Mouse (Mus musculus): ENCODE data around the gene A630023A22Rik.

A630023A22Rik gene

DNA sequence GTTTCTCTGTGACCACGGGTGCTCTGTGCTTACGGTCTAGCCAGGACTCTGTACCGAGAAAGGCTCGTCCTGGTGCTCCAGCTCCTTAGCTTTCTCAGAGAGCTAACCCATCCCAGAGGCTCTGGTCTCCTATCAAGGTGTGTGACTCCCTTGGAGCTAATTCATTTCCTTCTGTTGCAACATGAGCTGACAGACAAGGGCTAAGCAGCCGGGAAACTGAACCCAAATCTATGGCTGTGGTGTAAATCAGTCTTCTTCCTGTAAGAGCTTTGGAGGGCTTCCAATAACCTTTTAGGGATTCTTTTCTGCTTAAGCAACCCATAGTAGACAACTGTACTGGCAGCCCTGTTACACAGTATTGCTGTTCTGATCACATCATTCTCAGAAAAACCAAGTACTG, at the start of gene A630023A22Rik:
Gene A630023A22Rik (minus strand): TSS at position 154 of the 400 bp plus-strand sequence.
- DNase-seq (ENCODE audit: low spot score) = peak; percentile 29

DNA sequence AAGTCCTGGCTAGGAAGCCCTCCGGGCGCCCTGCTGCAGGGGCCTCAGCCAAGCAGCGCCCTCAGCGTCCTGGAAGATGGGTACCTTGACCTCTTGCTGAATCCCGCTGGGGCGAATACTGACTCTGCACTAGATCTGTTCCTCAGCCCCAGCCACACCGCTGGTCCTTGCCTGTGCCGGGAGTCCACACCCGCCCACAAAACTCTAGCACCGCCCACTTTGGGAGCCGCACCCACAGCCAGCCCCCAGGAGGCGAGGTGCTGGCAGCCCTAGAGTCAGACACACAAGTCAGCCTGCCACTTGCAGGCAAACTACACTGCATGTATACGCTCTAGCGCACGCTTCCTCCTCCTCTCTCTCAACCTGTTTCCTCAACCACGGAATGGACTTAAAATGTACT, 49.8 kb upstream of the A630023A22Rik start, which contains the start of gene Npy4r:
Gene Npy4r (minus strand): TSS at position 148 of the 400 bp plus-strand sequence.
- DNase-seq (ENCODE audit: low spot score) = peak; percentile 73

DNA sequence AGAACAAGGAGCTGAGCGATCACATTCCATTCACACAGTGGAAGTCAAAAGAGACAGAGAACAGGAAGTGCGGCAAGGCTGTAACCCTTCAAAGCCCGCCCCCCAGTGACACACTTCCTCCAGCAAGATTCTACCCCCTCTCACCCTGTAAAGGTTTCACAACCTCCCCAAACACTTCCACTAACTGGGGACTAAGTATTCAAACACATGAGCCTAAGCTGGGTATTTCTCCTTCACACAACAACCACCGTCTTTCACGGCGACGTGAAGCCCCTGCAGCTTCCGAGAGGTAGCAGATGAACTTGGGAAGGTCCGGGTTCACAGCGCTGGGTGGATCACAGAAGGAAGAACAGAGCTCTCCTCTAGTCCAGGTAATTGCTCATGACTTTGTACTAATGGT, 40.4 kb upstream of the A630023A22Rik start:
- no peak for DNase-seq (ENCODE audit: low spot score)

DNA sequence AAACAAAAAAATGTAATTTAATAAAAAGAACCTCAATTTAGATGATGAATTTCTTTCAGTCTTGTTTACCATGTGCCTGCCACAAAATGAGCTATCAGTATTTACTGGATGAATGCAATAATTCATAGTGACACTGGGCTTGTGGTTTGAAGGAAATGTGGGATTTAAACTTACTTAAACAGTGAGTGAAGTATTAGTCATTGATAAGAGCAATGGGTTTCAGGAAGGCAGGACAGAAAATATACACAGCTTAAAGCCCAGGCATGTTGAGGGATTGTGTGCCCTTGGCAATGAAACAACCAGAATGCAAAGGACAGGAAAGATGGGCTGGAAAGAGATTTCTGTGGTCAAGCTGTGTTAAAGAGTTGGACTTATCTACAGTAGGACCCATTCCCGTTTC, 39.8 kb upstream of the A630023A22Rik start:
- no peak for DNase-seq (ENCODE audit: low spot score)

DNA sequence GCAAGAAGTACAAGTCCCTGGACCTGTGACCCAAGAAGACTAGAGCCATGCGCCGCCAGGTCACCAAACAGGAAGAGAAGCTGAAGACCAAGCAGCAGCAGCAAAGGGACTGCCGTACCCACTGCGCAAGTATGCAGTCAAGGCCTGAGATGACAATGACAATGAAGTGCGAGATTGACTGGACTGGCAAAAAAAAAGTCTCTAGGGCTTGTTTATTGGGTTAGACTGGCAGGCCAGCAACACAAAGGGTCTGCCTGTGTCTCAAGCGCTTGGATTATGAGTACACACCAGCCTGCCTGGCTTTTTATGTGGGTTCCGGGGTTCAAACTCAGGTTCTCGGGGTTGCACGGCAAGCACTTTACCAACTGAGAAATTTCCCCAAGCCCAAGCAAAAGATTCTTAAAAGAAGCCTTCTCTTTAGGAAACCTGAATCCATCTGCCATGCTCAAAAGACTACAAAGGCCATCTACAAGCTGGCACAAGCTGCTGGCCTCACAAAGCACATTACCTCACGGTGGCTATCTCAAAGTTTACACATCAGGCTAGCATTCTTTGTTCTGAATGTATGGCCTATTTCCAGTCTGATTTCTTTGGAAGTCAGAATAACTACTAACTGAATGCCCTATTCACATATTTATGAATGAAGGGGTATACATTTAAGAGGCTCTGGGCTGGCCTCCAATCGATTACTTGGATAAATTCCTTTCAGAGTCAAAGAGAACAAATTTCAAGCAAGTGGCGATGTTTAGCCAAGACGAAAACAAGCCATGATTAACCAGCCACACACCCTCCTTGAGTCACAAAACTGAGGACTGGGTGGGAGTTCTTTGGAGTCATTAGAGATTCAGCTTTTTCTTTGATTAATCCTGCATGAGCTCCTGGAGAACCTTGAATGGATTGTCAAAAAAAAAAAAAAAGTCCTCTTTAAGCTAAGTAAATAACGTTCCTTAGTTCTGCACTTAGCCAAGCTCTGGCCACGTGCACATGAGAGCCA, 37.4 kb upstream of the A630023A22Rik start:
- peak; percentile 22 for DNase-seq (ENCODE audit: low spot score)

DNA sequence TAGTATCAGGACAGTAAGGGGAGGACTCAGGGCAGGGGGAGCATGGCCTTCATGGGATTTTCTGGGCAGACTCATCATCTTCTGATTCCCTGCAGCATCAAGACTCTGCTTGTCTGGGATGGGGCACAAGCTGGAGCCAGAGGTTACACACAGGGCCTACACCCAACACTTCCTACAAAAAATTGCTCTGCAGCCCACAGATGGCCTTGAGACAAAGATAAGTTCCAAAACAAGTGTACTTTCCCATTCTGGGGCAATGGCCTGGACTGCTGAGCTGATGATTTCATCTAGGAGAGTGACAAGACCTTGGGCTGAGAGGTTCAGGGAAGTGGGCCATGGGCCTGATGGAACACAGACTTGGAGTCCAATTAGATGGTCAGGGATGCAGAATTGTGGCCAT, 32.8 kb upstream of the A630023A22Rik start:
- DNase-seq (ENCODE audit: low spot score) = peak; percentile 17

DNA sequence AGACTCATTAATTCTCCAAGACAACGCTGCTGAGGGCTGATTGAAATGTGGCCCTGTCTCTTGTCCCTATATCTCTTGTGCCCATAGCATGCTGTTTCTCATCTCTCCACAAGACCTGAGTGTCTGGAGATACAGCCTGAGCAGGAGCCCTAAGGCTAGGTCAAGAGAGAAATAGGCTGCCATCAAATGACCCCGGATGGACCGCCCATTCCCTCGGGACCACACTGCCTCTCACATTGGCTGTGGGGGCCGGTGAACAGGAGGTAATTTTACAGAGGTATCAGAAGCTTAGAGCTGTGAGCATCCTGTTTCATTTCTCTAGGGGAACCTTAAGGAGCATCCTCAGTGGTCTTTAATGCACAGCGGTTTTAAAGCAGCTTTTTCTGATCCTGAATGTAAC, 28.7 kb upstream of the A630023A22Rik start:
- DNase-seq (ENCODE audit: low spot score) = peak; percentile 19

DNA sequence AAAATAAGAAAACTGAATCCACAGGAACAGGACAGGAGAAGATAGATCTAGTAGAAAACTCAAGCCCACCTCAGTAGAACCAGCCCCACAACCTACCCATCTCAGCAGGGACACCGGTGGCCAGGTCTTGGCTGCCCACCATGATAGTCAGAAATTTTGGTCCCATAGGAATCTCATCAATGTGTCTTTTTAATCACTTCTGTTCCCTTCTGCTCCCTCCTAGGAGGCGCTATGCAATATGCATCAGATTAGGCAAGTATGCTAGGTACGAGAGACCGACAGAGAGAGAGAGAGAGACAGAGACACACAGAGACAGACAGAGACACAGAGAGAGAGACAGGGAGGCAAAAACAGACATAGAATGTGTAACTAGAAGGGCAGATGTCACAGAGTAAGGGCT, 19.1 kb upstream of the A630023A22Rik start:
- peak; percentile 13 for DNase-seq (ENCODE audit: low spot score)

DNA sequence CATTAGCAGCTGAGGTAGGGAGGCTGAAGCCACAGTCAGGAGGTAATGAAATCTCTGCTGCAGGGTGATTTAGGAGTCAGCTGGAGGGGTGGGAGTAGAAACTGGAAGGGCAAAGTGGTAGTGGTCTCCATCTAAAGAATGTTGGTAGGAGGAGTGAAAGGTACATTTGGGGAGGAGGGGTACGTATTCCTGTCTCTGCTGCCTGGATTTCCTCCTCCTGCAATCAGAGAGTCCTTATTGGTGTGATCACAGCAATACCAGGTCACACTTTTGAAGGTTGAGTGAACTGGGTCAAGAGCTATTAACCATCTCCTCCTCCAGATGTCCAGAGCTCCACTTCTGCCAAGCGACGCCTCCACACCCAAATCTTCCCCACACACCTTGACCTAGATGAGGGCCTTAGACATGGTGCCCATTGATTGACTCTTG, 18.4 kb upstream of the A630023A22Rik start:
- peak; percentile 31 for DNase-seq (ENCODE audit: low spot score)

DNA sequence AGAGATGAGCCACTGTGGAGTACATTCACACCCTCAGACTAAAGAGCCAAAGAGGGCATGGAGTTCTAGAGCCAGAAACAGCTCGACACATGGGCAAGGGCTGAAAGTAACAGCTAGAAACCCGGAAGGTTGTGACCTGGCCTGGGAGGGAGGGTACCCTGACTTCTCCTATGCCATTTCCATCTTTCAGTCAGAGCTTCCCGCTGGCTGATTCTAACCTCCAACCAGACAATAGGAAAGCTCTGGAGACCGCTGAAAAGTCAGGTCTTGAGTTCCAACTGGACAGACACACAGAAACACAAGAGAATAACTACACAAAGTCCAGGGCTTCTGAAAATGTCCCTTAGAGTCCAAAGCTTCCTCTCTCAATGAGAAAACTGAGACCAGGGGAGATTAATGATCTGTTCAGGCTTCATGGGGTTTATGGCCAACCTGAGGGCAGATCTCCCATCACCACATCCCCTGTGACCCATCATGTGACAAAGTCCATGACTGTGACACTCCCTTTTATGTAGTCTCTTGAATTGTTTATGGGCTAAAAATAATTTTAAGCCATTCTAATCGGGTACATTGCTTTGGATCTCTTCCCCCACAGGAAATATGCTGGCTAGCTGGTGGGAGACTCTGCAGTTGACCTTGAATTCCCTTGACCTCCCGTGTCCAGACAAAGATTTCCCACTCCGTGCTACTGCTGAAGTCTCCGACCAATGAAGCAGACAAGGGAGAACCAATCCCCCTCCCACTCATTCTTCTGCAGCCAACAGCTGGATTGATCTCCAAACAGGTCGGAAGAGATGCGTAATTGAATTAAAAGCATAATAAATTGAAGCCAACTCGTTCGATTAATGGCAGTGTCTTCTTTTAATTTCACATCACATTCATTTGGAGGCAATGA, 17.7 kb upstream of the A630023A22Rik start:
- peak; percentile 31 for DNase-seq (ENCODE audit: low spot score)

DNA sequence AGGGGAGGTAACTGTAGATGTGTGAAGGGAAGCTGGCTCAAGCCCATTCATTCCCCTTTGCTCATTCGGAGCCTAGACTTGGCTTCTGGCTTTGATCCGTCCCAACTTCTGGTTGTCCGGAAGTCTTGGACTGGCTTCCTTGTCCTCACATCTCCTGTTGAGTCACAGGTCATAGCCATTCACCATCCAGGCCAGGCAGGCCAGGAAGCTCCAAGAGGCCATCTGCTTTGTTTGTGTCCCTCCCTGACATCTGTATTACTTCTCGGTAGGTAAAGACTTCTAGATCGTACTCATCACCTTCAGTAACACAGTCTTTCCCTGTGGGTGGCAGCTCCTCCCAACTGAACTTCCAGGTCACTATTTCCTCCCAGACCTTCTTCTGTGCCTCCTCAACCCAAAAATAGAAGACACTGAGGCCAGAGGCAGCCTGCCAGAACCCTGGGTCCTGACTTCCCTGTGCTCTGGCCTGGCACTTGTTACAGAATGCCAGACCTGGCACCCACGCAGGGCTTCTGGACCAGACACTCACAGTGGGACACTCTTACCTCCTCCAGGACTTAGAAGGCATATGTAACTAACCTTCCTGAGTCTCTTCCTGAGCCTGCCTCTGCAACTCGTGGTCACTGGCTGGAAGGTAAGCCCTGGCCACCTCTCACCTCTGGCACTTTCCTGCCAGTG, 16.6 kb upstream of the A630023A22Rik start:
- DNase-seq (ENCODE audit: low spot score) = peak; percentile 37

DNA sequence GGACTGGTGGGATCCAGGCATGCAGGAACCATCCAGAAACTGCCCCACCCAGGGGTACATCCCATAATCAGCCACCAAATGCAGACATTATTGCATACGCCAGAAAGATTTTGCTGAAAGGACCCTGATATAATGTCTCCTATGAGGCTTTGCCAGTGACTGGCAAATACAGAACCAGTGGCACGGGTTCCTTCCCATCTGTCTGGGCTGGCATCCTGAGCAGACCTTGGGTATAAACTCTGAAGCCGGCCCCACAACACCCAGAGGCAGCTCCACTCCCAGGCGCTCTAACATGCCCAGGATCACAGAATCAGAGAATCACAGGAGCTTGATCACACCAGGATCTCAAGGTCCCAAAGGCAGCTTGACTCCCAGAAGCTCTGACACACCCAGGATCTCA, 11.8 kb upstream of the A630023A22Rik start:
- peak; percentile 17 for DNase-seq (ENCODE audit: low spot score)

DNA sequence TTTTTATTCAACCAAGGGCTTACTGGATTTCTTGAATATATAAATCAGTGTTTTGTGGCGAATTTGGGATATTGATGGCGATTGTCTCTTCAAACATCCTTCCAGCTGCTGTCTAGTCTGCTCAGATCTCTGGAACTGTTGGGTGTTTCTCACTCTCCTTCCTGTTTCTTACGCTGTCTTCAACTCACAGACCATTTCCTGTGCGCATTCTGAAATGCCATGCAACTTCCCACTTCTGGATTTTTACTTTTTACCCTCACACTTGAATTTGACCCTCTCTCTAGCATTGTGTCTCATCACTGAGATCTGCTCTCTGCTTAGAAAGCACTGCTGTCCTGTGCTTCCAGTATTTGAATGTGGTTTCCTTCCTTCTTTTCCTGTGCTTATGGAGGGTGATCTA, 5.0 kb upstream of the A630023A22Rik start:
- no peak for DNase-seq (ENCODE audit: low spot score)

DNA sequence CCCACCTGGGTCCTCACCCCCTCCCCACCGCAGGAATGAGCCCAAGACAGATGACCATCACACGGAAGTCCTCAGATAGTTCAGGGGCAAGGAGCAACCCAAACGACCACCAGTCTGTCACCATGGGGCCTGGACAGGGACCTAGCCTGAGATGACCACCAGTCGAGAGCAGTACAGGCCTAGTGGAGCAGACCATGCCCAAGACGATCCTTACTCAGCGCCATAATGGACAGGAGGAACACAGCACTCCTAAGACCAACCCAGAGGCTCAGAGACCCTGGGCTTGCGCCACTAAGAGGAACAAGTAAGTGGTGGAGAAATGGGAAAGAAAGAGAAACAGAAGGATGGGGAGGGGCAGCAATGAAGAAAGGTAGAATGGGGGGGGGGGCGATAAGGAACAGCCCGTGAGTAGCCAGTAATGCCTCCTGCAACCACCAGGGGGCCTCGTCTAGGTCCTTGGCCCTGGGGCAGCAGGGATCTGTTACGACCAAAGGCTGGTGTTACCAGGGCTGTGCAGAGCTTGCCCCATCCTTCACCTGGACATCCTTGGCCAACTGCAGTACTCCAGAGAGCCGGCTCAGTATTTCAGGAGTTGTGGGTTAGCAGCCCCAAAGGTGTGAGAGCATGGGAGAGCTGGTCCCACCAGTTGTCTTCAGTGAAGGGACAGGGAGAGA, 4.0 kb upstream of the A630023A22Rik start:
- peak; percentile 79 for DNase-seq (ENCODE audit: low spot score)

DNA sequence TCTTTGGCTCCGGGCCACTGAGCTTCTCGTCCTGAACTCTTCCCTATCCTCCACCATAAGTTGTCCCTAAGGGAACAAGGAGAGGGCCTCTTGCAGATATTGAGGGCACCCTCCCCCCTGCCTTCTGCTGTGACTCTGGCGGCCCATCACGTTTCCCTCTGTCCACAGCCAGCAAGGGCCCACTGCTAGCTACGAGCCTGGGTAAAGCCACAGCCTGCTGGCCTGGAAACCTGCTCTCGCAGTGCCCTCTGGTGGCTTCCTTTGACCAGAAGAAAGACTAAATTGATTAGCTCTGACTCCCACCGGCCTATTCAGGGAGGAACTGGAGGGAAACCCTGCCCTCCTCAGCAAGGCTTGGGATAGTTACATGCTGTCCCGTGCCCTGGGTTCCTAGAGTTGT, 2.3 kb upstream of the A630023A22Rik start:
- DNase-seq (ENCODE audit: low spot score) = peak; percentile 81

DNA sequence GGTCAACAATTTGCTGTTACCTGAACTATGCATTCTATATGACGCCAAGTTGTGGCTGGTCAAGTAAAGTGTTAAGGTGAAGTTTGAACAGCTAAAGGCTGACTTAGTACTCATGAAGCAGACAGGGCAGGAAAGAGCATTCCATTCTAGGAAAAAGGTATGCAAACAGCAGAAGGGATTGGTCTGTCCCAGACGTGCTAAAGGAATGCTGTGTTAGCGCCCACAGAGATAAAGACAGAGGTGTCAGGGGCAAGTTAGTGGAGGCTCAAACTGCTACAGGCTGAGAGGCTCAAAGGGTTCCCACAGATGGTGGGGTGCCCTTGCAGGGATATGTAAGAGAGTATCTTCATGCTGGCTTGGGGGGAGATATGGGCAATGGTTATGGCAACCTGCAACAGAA, 1.3 kb upstream of the A630023A22Rik start:
- no peak for DNase-seq (ENCODE audit: low spot score)

DNA sequence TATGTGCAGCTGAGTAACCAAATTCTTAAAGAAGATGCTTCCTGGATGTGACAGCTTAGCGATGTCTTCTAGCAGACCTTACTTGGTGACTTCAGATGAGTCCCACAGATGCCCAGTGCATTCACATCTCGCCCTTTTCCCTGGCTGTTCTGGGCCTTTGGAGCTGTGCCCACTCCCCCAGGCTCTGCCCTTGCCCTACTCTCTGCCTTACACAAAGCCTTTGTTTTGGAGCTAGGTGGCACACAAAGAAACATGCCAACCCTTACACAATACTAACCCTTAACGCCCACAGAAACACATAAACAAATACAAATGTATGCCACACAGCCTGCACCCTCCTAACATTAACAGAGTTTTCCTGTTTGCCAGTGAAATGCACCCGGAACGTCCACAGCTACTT, 6.4 kb downstream of the A630023A22Rik start:
- DNase-seq (ENCODE audit: low spot score) = peak; percentile 30

DNA sequence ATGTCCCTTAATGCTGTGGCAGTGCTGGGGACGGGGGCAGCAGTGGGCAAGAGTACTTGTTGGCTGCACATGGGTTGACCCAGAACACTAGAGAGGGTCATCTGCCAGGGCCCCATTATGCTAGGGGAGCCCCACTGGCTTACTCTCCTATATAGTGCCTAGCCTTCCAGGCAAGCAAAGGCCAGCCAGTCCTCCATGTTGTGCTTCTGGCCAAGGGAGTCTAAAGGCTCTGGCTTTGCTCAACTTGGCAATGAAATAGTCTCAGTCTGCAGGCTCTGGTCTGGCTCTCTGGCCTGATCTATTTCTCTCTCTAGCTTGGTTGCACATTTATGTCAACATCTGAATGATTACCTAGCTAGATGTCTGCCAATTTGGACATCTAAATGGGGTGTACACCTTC, 9.7 kb downstream of the A630023A22Rik start:
- no peak for DNase-seq (ENCODE audit: low spot score)

DNA sequence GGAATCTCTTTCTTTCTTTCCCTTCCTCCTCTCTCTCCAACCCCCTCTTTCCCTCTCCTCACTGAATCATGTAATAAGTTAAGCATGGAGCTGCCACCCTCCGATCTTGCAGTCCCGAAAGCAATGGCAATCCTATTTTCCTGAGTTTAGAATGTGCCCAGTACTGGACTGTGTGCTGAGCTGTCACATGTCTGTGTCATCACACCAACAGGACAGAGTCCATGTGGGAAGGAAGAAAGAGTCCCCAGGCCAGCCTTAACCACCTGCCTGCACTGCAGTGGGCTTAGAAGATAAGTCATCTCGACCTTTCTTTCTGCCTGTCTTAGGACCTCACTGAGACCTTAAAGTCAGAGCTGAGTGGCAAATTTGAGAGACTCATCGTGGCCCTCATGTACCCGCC, 11.1 kb downstream of the A630023A22Rik start:
- DNase-seq (ENCODE audit: low spot score) = no peak

DNA sequence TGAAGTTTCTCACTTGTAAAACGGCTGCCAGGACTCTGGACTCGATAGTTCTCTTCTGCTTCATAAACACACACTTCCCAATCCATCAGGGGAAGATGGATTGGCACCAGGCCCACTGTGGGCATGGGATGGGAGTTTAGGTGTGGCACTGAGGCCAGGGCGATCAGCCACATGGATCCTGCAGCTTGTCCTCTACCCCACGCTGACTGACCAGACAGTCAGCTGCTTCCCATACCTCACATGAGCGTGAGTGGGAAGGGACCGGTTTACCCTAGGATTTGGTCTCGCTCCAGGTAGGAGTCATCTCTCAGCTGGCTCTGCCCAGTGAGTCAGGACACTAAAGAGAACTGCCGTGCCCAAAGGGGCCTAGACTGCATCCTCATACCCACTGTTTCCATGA, 12.8 kb downstream of the A630023A22Rik start:
- no peak for DNase-seq (ENCODE audit: low spot score)

DNA sequence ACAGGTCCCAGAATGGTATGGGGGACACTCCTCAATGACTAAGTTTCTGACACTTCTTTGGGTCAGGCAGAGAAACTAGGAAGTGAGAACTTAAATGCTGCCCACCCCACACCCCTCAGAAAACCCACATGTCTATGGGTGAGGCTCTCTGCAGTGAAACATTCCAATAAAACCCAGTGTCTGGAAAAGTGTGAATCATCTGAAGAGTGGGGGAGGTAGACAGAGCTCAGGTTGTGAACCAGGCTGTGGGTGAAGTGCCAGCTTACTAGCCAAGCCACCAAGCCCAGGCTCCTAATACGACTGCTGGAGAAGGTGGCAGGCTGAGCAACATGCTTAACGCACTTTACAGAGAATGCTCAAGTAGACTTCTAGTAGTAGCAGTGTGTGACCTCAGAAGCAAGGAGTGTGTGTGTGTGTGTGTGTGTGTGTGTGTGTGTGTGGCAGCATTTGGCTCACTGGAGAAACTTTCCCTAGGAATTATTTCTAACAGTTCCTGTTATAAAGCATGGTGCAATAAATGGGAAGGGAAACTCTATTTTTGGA, 14.6 kb downstream of the A630023A22Rik start:
- DNase-seq (ENCODE audit: low spot score) = no peak

All from testis, postnatal 10 days (tissue).